Mouse (Mus musculus): ENCODE results near the gene Ankib1.

Gene Ankib1

DNA sequence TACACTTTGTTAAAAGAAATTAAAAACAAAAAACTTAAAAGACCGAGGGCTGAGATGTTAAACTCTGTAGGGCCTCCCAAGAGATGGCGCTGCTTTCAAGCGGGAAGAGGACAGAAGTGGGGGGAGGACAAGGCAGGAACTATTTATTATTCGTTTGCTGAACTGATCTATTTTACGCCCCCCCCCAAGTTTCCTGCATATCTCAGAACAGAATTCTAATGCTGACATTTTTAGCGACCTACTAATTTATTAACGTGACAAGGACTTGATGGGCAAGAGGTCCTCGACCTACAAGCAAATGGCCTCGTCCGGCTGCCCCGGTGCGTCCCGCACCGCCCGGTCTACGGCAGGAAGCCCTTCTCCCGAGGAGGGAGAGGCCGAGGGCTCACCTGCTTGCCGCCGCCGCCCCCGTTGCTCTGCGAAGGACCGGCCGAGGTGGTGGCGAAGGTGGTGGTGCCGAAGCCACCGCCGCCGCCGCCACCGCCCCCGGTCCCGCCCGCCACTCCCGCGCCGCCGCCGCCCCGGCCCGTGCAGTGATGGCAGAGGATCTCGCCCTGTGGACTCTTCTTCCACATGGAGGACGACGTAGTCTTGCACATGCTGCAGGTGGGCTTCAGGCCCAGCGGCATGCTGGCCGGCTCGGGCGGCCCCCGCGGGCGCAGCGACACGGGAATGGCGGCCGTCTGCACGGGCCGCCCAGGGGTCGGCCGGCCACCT, 155.6 kb downstream of the Ankib1 start:
- DNase-seq (ENCODE audit: low read depth, low spot score), result peak; percentile 79

DNA sequence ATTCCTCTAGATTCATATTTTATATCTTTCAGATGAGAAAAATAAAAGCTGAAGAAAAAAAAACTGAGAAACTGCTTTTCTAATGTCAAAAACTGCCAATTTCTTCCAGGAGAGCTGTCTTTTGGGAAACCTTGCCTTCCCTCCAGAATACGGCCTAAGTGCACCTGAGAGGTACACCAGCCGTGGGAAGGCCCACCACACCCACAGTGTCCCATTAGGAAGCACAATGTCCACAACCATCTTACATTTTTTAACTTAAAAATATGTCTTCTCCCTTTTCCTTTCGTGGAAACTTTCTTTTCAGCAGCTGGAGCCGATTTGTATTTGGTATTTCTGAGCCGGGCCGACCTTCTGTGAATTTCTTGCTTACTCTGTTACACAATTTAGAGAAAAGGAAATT, 156.2 kb downstream of the Ankib1 start:
- DNase-seq (ENCODE audit: low read depth, low spot score), result no peak

DNA sequence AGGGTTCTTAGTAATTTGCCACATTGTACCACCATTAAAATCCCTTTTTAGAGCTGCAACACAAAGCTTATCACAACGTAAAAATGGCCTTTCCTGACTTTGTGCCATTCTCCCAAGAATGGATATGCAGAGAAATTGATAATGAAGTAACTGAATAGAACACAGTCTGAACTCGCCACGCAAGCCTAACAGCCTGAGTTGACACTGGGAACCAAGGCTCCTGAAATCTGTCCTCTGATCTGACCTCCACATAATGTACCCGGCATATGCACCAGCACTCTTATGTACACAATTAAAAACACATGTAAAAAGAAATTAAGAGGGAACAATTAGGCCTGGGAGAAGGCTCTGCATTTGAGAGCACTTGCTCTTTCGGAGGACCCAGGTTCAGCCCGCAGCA, 157.4 kb downstream of the Ankib1 start:
- DNase-seq (ENCODE audit: low read depth, low spot score), result no peak

DNA sequence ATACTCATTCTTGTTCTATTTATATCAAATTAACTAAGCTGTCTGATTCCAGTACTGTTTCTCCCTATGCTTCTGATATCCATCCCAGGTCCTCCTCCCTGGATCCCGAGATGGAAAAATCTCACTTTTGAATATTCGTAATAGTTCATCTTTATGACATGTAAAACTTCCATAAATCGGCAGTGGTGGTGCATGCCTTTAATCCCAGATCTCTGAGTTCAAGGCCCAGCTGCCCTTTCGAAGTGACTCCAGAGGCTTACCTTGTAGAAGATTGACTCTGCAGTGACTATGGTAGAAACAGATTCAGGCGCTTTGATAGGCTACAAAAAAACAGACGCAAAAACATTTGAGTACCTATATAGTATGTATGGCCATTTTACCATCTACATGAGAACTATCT, 158.1 kb downstream of the Ankib1 start:
- no peak for DNase-seq (ENCODE audit: low read depth, low spot score)
